Mouse (Mus musculus): Measurements from ENCODE around the gene Carf.

DNA sequence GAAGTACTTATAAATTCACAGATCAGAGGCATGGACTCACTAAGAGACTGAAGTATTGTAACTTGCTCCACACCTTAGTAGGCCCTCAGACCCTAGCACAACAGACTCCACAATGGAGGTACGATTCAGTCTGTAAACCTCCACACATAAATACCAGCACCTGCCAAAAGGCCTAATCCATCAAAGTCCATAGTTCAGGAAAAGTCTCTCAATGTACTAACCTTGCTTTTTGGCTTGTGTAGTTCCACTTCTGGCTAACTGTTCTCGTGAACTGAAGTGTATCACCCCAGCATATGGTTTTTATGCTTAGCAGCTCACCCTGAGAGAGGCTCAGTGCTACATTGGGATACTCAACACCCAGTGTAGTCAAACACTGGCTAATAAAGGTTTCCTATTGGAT, 72.2 kb downstream of the Carf start:
- TF ChIP-seq CTCF (IDR thresholded peaks at IDR 0.05; ENCODE audit: extremely low read depth, insufficient read length, insufficient replicate concordance, low read depth, low read length) = no peak
- no peak for TF ChIP-seq POLR2A (IDR thresholded peaks at IDR 0.05; ENCODE audit: low read depth, low read length)

All from small intestine, adult 2 months (tissue).